Mouse (Mus musculus) common myeloid progenitor, adult 5-6 weeks (primary cell): Measurements from ENCODE around the gene Rimbp2. TPM values are rescaled to one million over a fixed set of nuclear protein-coding genes. Genes with fewer than 3 reads are reported as not detected.
A peak's percentile ranks its signal among the peaks of the same experiment; 100 is the strongest.

ENCODE experiments used
- ATAC-seq: replicated peaks from 2 replicates; pipeline ENCODE4 v1.8.0; 2016; ENCODE audit warnings: low read depth, mild to moderate bottlenecking, moderate TSS enrichment, inconsistent platforms; ENCODE audit not compliant: poor library complexity, severe bottlenecking
- total RNA-seq: library from RNA; stranded (forward); fragments of 200-1000, 187-1606 nt; gene quantifications from 2 replicates; pipeline ENCODE4 v1.2.3, GENCODE M21; 2017

The Rimbp2 gene
- total RNA-seq, 1 experiment from 2014 or later: not detected

GRCm38 (mm10) chr5:128852791-128853190, 100.5 kb downstream of the Rimbp2 start:
- ATAC-seq: no peak

GRCm38 (mm10) chr5:128847806-128848205, 105.5 kb downstream of the Rimbp2 start:
- no peak for ATAC-seq

- ATAC-seq: no peak
Measured at GRCm38 (mm10) chr5:128846433-128847040, 106.7 kb downstream of the Rimbp2 start.

- no peak for ATAC-seq
Measured at GRCm38 (mm10) chr5:128845033-128845432, 108.3 kb downstream of the Rimbp2 start.

- no peak for ATAC-seq
Measured at GRCm38 (mm10) chr5:128843982-128844381, 109.3 kb downstream of the Rimbp2 start.

- ATAC-seq: no peak
Measured at GRCm38 (mm10) chr5:128841541-128841940, 111.7 kb downstream of the Rimbp2 start.

GRCm38 (mm10) chr5:128837045-128837444, 116.2 kb downstream of the Rimbp2 start:
- ATAC-seq: no peak

- no peak for ATAC-seq
Measured at GRCm38 (mm10) chr5:128834126-128834525, 119.2 kb downstream of the Rimbp2 start.

GRCm38 (mm10) chr5:128822843-128823242, 130.4 kb downstream of the Rimbp2 start:
- ATAC-seq: no peak

- no peak for ATAC-seq
Measured at GRCm38 (mm10) chr5:128819638-128820285, 133.5 kb downstream of the Rimbp2 start.

- ATAC-seq: no peak
Measured at GRCm38 (mm10) chr5:128815629-128816028, 137.7 kb downstream of the Rimbp2 start.

- no peak for ATAC-seq
Measured at GRCm38 (mm10) chr5:128815078-128815477, 138.2 kb downstream of the Rimbp2 start.

GRCm38 (mm10) chr5:128813121-128813520, 140.2 kb downstream of the Rimbp2 start:
- no peak for ATAC-seq

- no peak for ATAC-seq
Measured at GRCm38 (mm10) chr5:128811431-128811830, 141.9 kb downstream of the Rimbp2 start.

GRCm38 (mm10) chr5:128810006-128810405, 143.3 kb downstream of the Rimbp2 start:
- no peak for ATAC-seq

- ATAC-seq: 0 out of 2 replicates have a peak, but pooled peaks have one; percentile 52
Measured at GRCm38 (mm10) chr5:128809406-128809805, 143.9 kb downstream of the Rimbp2 start.

GRCm38 (mm10) chr5:128808547-128809182, 144.6 kb downstream of the Rimbp2 start:
- ATAC-seq: no peak

GRCm38 (mm10) chr5:128807408-128807807, 145.9 kb downstream of the Rimbp2 start:
- ATAC-seq: no peak

GRCm38 (mm10) chr5:128806296-128806998, 146.8 kb downstream of the Rimbp2 start:
- no peak for ATAC-seq

GRCm38 (mm10) chr5:128805092-128805491, 148.2 kb downstream of the Rimbp2 start:
- ATAC-seq: no peak

- ATAC-seq: no peak
Measured at GRCm38 (mm10) chr5:128800592-128800991, 152.7 kb downstream of the Rimbp2 start.
